Mouse (Mus musculus): ENCODE results near the gene Slc9a9.

DNA sequence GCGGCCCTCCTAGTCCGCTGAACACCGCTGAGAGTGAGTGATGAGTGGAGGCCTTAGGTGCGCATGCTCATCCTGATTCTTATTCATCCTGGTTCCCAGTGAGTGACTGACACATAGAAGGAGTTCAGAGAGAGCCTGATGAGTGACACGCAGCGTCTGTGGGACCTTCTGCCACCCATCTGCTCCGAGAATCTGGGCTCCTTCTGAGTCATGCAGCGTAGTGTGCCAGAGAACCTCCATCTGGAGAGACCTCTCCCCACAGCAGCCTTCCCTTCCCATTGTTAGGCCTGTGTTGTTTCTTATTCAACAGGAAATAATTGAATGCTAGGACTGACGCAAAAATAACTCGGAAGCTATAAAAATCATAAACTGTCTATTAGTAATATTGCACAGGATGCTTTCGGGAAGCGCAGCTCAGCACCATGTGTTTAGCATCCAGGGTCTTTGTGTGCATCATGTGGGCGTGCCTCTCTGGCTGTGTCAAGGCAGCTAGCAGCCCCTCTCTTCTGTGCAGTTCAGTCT is 498.8 kb downstream of the Slc9a9 start:
- TF ChIP-seq USF1 (IDR thresholded peaks at IDR 0.05; ENCODE audit: low read depth) (no peak), CTCF (IDR thresholded peaks at IDR 0.05; ENCODE audit: control insufficient read depth, insufficient read depth, insufficient read length) (no peak), MYOD1 (IDR thresholded peaks at IDR 0.05; ENCODE audit: control insufficient read depth, insufficient read length, low read depth) (no peak), FOSL1 (IDR thresholded peaks at IDR 0.05; ENCODE audit: insufficient read depth, low read length, poor library complexity, severe bottlenecking) (no peak), MAX (IDR thresholded peaks at IDR 0.05) (no peak)

Measured in C2C12 (cell line).